Mouse (Mus musculus): ENCODE measurements around the gene Eps8l2.

DNA sequence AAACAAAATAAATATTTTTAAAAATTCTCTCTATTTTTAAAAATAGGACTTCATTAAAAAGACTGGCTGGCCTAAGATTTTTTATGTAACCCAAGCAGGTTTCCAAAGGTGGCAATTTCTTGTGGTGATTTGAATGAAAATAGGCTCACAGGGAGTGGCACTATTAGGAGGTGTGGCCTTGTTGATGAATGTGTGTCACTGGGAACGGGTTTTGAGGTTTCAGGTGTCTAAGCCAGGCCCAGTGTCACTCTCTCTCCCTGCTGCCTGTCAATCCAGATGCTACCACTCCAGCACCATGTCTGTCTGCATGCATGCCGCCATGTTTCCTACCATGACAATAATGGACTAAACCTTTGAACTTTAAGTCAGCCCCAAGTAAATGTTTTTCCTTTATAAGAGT is 19.2 kb upstream of the Eps8l2 start:
- TF ChIP-seq CTCF (IDR thresholded peaks at IDR 0.05; ENCODE audit: control insufficient read depth, insufficient read depth, insufficient replicate concordance, low read depth, low read length): no peak
- TF ChIP-seq POLR2A (IDR thresholded peaks at IDR 0.05; ENCODE audit: control insufficient read depth, low read depth, low read length): no peak
